Mouse (Mus musculus) right cerebral cortex, adult 2 months (tissue): ENCODE measurements at regions not wholly inside any gene's neighbourhood (a gene's known extent, or its start where the extent isn't known, plus 50 kb on each side); places are given as distances from the start of the nearest gene placed in this dataset.
A peak's percentile ranks its signal among the peaks of the same experiment; 100 is the strongest.
"Not testable (repeated sequence)": the region's sequence is repeated elsewhere in the genome, so short reads cannot be mapped to it uniquely, and the experiment has no call there.

Experiments
- DNase-seq, 2 experiments: peaks; one replicate each; pipeline ENCODE4 v3.0.0; 2021 to 2022; ENCODE audit warnings: low spot score in 2 of 2

DNA sequence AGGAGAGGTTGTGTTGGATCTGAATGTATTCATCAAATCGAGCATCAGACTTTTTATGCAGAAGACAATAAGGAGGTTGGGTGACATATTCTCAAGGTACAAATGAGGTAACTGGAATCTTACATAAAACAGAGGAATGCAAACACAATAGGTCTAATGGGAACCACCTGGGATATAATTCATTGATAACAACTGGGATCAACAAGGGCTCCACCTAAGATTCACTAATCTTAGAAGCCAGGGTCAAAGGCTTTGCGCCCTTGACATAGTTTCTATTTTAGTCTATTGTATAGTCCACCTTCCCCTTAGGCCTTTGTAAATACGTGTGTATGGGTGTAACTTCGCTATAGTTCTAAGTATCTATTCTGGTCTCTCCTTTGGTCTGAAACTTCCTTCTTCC is 269.0 kb downstream of the Ankrd7 start:
- DNase-seq, result not testable (repeated sequence)

DNA sequence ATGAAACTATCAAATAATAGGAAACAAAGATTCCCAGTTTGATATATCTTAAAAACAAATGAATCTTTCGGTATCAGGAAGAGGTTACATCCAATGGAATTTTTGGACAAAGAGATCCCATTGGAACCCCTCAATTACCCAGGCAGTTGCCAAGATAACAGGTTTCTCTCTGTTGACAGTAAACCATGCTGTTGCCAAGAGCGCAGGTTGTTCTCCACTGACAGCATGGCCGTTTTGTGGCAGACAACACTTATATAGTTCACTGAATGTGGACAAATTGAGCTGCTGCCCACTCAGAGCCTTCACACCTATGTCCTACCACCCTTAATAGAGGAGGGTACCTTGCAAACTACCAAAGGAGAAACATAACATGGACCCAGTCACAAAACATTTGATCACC is 297.4 kb downstream of the Ankrd7 start:
- no peak for DNase-seq

DNA sequence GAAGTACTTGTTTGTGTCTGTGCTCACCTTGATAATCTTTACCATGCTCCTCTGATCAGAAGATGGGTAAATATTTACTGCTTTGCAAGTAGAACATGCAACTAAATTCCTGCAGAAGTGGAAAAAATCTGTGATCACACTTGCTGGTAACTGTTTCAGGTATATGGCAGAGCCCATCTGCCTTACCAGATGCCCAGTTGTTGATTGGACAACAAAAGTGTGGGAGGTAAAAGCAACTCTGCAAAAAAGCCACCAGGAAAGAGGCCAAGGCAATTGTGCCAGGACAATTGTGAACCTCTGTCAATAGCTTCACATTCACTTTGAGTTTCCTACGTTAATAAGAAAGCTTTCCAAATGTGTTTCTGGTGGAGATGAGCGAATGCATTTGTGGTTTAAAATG is 298.1 kb downstream of the Ankrd7 start:
- peak in 1 of 2 experiments; percentile 3 for DNase-seq
